Mouse (Mus musculus): ENCODE measurements around the gene Ankrd13a.

- no peak for TF ChIP-seq POLR2A (IDR thresholded peaks at IDR 0.05; ENCODE audit: borderline replicate concordance, insufficient read depth, low read length)
- TF ChIP-seq CTCF (IDR thresholded peaks at IDR 0.05; ENCODE audit: borderline replicate concordance, insufficient read depth, low read depth, low read length): no peak
Observed at GRCm38 (mm10) chr5:114731969-114732368, 42.5 kb upstream of the Ankrd13a start.
